Mouse (Mus musculus): ENCODE measurements at regions not wholly inside any gene's neighbourhood (a gene's known extent, or its start where the extent isn't known, plus 50 kb on each side); places are given as distances from the start of the nearest gene placed in this dataset.
A peak's percentile ranks its signal among the peaks of the same experiment; 100 is the strongest.

- no peak overlapping the region for H3K27ac ChIP-seq (replicated peaks)
These were observed 54.8 kb upstream of the Fndc3b start for GRCm38 (mm10) chr3:27765929-27766328.

DNA sequence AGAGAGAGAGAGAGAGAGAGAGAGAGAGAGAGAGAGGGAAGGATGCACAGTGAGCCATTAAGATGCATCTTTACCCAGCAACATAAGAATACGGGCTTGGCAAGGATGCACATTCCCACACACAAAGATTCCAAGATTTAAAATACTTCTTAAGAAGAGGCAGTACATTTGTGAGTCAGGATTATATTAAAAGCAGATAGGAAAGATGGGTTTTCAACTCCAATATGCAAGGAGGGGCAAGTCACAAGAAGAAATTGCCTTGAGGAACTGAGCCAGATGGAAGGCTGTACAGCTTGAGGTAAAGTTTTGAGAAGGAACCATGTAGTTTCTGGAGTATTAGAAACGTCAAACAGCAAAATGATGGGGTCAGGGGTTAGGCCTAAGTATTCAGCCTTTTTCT lies 53.4 kb upstream of the Fndc3b start:
- H3K9me3 ChIP-seq, result no peaks in the 10 kb centered on the region

More at GRCm38 (mm10) chr3:27765929-27766328, 54.8 kb upstream of the Fndc3b start:
- Histone ChIP-seq H3K9ac (no peak overlapping the region), H3K4me3 (no peak overlapping the region), H3K9me3 (no peaks in the 10 kb centered on the region), H3K4me1 (replicated peaks) (peaks cover 7% of the 10 kb centered on the region), H3K4me2 (no peak overlapping the region), H3K36me3 (no peaks in the 10 kb centered on the region), H3K27me3 (no peaks in the 10 kb centered on the region)
- WGBS, result 80% methylated on average over 7 of the region's 7 CpGs
- ATAC-seq (ENCODE audit: low read depth), result peak; percentile 37; the same call in 1 of the 2 replicates

DNA sequence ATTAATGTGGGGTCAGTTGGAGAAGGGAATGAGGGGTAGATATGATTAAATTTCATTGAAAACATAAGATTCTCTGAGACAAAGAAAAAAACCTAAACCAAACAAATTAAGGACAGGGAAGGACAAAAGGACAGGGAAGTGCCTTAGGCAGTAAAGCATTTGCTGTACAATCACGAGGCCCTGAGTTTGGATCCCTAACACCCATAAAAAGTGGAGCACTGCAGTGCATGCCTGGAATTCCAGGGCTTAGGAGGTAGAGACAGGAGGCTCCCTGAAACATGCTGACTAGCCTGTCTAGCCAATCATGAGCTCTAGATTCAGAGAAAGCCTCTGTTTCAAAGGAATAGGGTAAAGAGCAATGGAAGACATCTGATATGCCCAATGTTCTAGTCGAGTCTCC lies 49.9 kb upstream of the Fndc3b start:
- Histone ChIP-seq H3K36me3 (no peaks in the 10 kb centered on the region), H3K9me3 (no peaks in the 10 kb centered on the region)
- 47% methylated on average over 2 of the region's 2 CpGs for WGBS

More for the DNA sequence above, 53.4 kb upstream of the Fndc3b start:
- H3K4me3 ChIP-seq, result no peak overlapping the region
- H3K4me1 ChIP-seq (replicated peaks), result peaks cover 7% of the 10 kb centered on the region
- no peak for ATAC-seq (ENCODE audit: low read depth)
- no peak overlapping the region for H3K9ac ChIP-seq
- H3K27me3 ChIP-seq, result no peaks in the 10 kb centered on the region
- H3K27ac ChIP-seq (replicated peaks), result no peak overlapping the region
- H3K36me3 ChIP-seq, result no peaks in the 10 kb centered on the region
- 89% methylated on average over 2 of the region's 2 CpGs for WGBS
- H3K4me2 ChIP-seq, result no peak overlapping the region

More for the DNA sequence above, 49.9 kb upstream of the Fndc3b start:
- no peak overlapping the region for H3K27ac ChIP-seq (replicated peaks)
- ATAC-seq (ENCODE audit: low read depth), result no peak
- H3K27me3 ChIP-seq, result no peaks in the 10 kb centered on the region
- H3K4me1 ChIP-seq (replicated peaks), result peaks cover 3% of the 10 kb centered on the region
- no peak overlapping the region for H3K4me2 ChIP-seq
- H3K4me3 ChIP-seq, result no peak overlapping the region
- no peak overlapping the region for H3K9ac ChIP-seq
